Comparison of ENCODE assay signal across 16 mouse cellular contexts in genomic region chr4:35165947-35166346, GRCm38 (mm10). TPM values are rescaled to one million over a fixed set of nuclear protein-coding genes. Genes with fewer than 3 reads are reported as not detected.
DNase-seq lines count a peak whose midpoint lies in the region; ATAC-seq lines count a peak whose summit lies in the region.
"Had no signal": no experiment of that assay in that cellular context is flagged by ENCODE, and none has a peak within 500 bp of the region (broad histone marks: within the 10 kb centered on the region; RNA-seq: fewer than 3 reads in every experiment).

No protein-coding gene starts in this region.

- H3K4me1 ChIP-seq in embryonic facial prominence, embryonic 12.5 days = peaks cover 9% of the 10 kb centered on the region; the same call in 1 of the 2 replicates
- no peaks in the 10 kb centered on the region for H3K4me1 ChIP-seq in embryonic facial prominence, embryonic 10.5 days
- 0 out of 2 replicates have a peak, but pooled peaks cover 4% of the 10 kb centered on the region for H3K4me1 ChIP-seq in kidney, embryonic 16.5 days (ENCODE audit: insufficient read depth, low read length)
- H3K4me1 ChIP-seq: heart, embryonic 13.5 days had no signal

- ATAC-seq in embryonic facial prominence, embryonic 12.5 days (ENCODE audit: insufficient number of reproducible peaks, insufficient read depth, low FRiP score, low TSS enrichment) = 0 out of 2 replicates have a peak, but pooled peaks have one; percentile 60
- ATAC-seq in kidney, embryonic 16.5 days (ENCODE audit: low FRiP score, low TSS enrichment) = peak; percentile 76

- H3K36me3 ChIP-seq in embryonic facial prominence, embryonic 12.5 days = no peaks in the 10 kb centered on the region
- no peaks in the 10 kb centered on the region for H3K36me3 ChIP-seq in embryonic facial prominence, embryonic 10.5 days (replicated peaks)
- H3K36me3 ChIP-seq in kidney, embryonic 16.5 days (ENCODE audit: insufficient read depth, low read length) = no peaks in the 10 kb centered on the region
- H3K36me3 ChIP-seq in macrophage (ENCODE audit: inconsistent target) = no peaks in the 10 kb centered on the region
- H3K36me3 ChIP-seq: G1E; heart, embryonic 13.5 days; limb, embryonic 15.5 days had no signal

- no peaks in the 10 kb centered on the region for H3K27me3 ChIP-seq in embryonic facial prominence, embryonic 12.5 days
- no peaks in the 10 kb centered on the region for H3K27me3 ChIP-seq in embryonic facial prominence, embryonic 10.5 days (replicated peaks; ENCODE audit: low read depth, poor library complexity, severe bottlenecking)
- H3K27me3 ChIP-seq in kidney, embryonic 16.5 days (ENCODE audit: insufficient read depth, low read length) = no peaks in the 10 kb centered on the region
- H3K27me3 ChIP-seq: heart, embryonic 13.5 days; limb, embryonic 15.5 days had no signal

- no peak overlapping the region for H3K4me2 ChIP-seq in embryonic facial prominence, embryonic 12.5 days (replicated peaks)
- no peak overlapping the region for H3K4me2 ChIP-seq in kidney, embryonic 16.5 days (replicated peaks; ENCODE audit: low read depth, low read length)
- H3K4me2 ChIP-seq: heart, embryonic 13.5 days; hindbrain, embryonic 14.5 days; limb, embryonic 15.5 days had no signal

- H3K9ac ChIP-seq in embryonic facial prominence, embryonic 12.5 days = no peak overlapping the region
- no peak overlapping the region for H3K9ac ChIP-seq in kidney, embryonic 16.5 days (replicated peaks; ENCODE audit: low read length)
- H3K9ac ChIP-seq: heart, embryonic 13.5 days; hindbrain, embryonic 14.5 days; limb, embryonic 15.5 days had no signal

- H3K79me2 ChIP-seq in macrophage (ENCODE audit: inconsistent target) = no peaks in the 10 kb centered on the region

- H3K4me3 ChIP-seq in embryonic facial prominence, embryonic 12.5 days = no peak overlapping the region
- H3K4me3 ChIP-seq in embryonic facial prominence, embryonic 10.5 days = no peak overlapping the region
- H3K4me3 ChIP-seq in kidney, embryonic 16.5 days (ENCODE audit: low read length) = no peak overlapping the region
- no peak overlapping the region for H3K4me3 ChIP-seq in macrophage (ENCODE audit: inconsistent target)
- H3K4me3 ChIP-seq: gastrocnemius, adult 2 months; heart, embryonic 13.5 days; limb, embryonic 15.5 days; myocyte had no signal

- 76% methylated on average over 3 of the region's 3 CpGs for WGBS in embryonic facial prominence, embryonic 12.5 days
- WGBS in embryonic facial prominence, embryonic 10.5 days = 86% methylated on average over 3 of the region's 3 CpGs
- WGBS in kidney, embryonic 16.5 days = 74% methylated on average over 3 of the region's 3 CpGs
- WGBS in macrophage (ENCODE audit: missing documents) = 10% methylated on average over 3 of the region's 3 CpGs

- no peaks in the 10 kb centered on the region for H3K9me3 ChIP-seq in embryonic facial prominence, embryonic 12.5 days
- H3K9me3 ChIP-seq in embryonic facial prominence, embryonic 10.5 days = no peaks in the 10 kb centered on the region
- H3K9me3 ChIP-seq in kidney, embryonic 16.5 days (ENCODE audit: low read length) = no peaks in the 10 kb centered on the region
- H3K9me3 ChIP-seq: G1E; heart, embryonic 13.5 days; limb, embryonic 15.5 days had no signal

- DNase-seq in embryonic facial prominence, embryonic 10.5 days (ENCODE audit: low spot score) = no peak
- DNase-seq in MEL-GATA-1-ER (ENCODE audit: extremely low read depth, low read depth) = peak; percentile 19
- no peak for DNase-seq in left cerebral cortex, postnatal 14 days (ENCODE audit: low spot score in 2 of 2)
- DNase-seq in embryo, embryonic 10.5 days (ENCODE audit: low spot score) = no peak
- no peak for DNase-seq in layer of hippocampus, adult 9-11 months
- DNase-seq: gastrocnemius, adult 2 months had no signal

- no peak overlapping the region for H3K27ac ChIP-seq in embryonic facial prominence, embryonic 12.5 days
- H3K27ac ChIP-seq in embryonic facial prominence, embryonic 10.5 days (replicated peaks) = no peak overlapping the region
- H3K27ac ChIP-seq in kidney, embryonic 16.5 days (ENCODE audit: low read length) = no peak overlapping the region
- H3K27ac ChIP-seq in macrophage = peak overlapping the region; percentile 34
- H3K27ac ChIP-seq: gastrocnemius, adult 2 months; heart, embryonic 13.5 days; hindbrain, embryonic 14.5 days; limb, embryonic 15.5 days had no signal

- intact Hi-C loops in left cerebral cortex, postnatal 14 days (cut with DNase I) = no loop called here

RNA-seq across cellular contexts. Expression of gene Mob3b, which starts 8.7 kb away (rescaled TPM):
- polyA plus RNA-seq in embryonic facial prominence, embryonic 12.5 days (2016; fragmentation: Nextera tagmentation; extraction: Ambion mirVana) = 16.6 and 16.9 TPM in 2 replicates
- polyA plus RNA-seq in embryonic facial prominence, embryonic 10.5 days (2016; fragmentation: Nextera tagmentation; extraction: Ambion mirVana) = 14.0 and 15.4 TPM in 2 replicates
- polyA plus RNA-seq in kidney, embryonic 16.5 days (2015; fragmentation: Nextera tagmentation; extraction: Ambion mirVana) = 14.7 and 17.2 TPM in 2 replicates
- 10 to 100 TPM in 7 of 26 experiments, 1 to 10 TPM in 19; 2.8 to 41.6 (median 7.7) TPM for total RNA-seq in macrophage (2018; cell fraction: chromatin; rRNA removed)
- total RNA-seq in macrophage (2018; cell fraction: cytosol; rRNA removed) = 1 to 10 TPM in 23 of 26 experiments, under 1 TPM in 3; 0.85 to 3.1 (median 1.7) TPM
- total RNA-seq in macrophage (2018; cell fraction: nucleus; rRNA removed) = 10 to 100 TPM in 4 of 26 experiments, 1 to 10 TPM in 22; 1.1 to 30.8 (median 4.9) TPM
- 1.3 to 1.4 TPM (median 1.3 TPM) in 3 replicates for polyA plus RNA-seq in macrophage (2018)
- 1 to 10 TPM; 2.6 to 6.5 TPM for total RNA-seq in left cerebral cortex, postnatal 14 days (2021)
- polyA plus RNA-seq: G1E had no signal

RNA-seq across cellular contexts. Expression of gene Ifnk, which starts 14.1 kb away (rescaled TPM):
- 0.42 and 0.59 TPM in 2 replicates for polyA plus RNA-seq in embryonic facial prominence, embryonic 12.5 days (2016; fragmentation: Nextera tagmentation; extraction: Ambion mirVana)
- 0.45 TPM in 2 replicates for polyA plus RNA-seq in embryonic facial prominence, embryonic 10.5 days (2016; fragmentation: Nextera tagmentation; extraction: Ambion mirVana)
- 0.27 and 0.30 TPM in 2 replicates for polyA plus RNA-seq in kidney, embryonic 16.5 days (2015; fragmentation: Nextera tagmentation; extraction: Ambion mirVana)
- total RNA-seq in macrophage (2018; cell fraction: chromatin; rRNA removed) = not detected
- total RNA-seq in macrophage (2018; cell fraction: cytosol; rRNA removed) = not detected
- not detected for total RNA-seq in macrophage (2018; cell fraction: nucleus; rRNA removed)
- not detected in 3 replicates for polyA plus RNA-seq in macrophage (2018)
- total RNA-seq in left cerebral cortex, postnatal 14 days (2021) = not detected
- total RNA-seq: G1E; gastrocnemius, adult 2 months had no signal
- polyA plus RNA-seq: cortical plate, adult 2 months; G1E; heart, embryonic 13.5 days; myocyte; spleen, adult 2 months had no signal
